Mouse (Mus musculus) cortical plate, adult 2 months (tissue): ENCODE data around the gene Gimap5.

ENCODE experiments used
- CTCF ChIP-seq: fragments of 200-500 bp; IDR thresholded peaks from 2 replicates; pipeline ENCODE4 v1.5.1; 2011; ENCODE audit warnings: mild to moderate bottlenecking, control low read depth, low read length; ENCODE audit not compliant: insufficient read depth; ENCODE audit errors: extremely low read depth
- POLR2A ChIP-seq: fragments of 200-500 bp; IDR thresholded peaks from 2 replicates; pipeline ENCODE4 v1.6.1; 2011; ENCODE audit warnings: mild to moderate bottlenecking, low read length, control low read depth; ENCODE audit not compliant: insufficient read depth; ENCODE audit errors: extremely low read depth

- TF ChIP-seq POLR2A (no peak), CTCF (no peak)
Observed at GRCm38 (mm10) chr6:48740501-48741169, 5.4 kb upstream of the Gimap5 start.
